Mouse (Mus musculus) myocyte (in vitro differentiated cells): Measurements from ENCODE around the gene Eaf2. TPM values are rescaled to one million over a fixed set of nuclear protein-coding genes. Genes with fewer than 3 reads are reported as not detected.

Experiments
- H3K27me3 ChIP-seq: one replicate; pipeline ENCODE4 v1.6.1; 2011; ENCODE audit not compliant: control insufficient read depth, insufficient read depth, insufficient read length
- H3K36me3 ChIP-seq: one replicate; pipeline ENCODE4 v1.6.1; 2011; ENCODE audit not compliant: control insufficient read depth, insufficient read depth
- H3K4me2 ChIP-seq: one replicate; pipeline ENCODE4 v1.6.1; 2011; ENCODE audit warnings: low read depth, control low read depth
- H3K4me3 ChIP-seq: one replicate; pipeline ENCODE4 v1.5.1; 2011; ENCODE audit warnings: mild to moderate bottlenecking, control low read depth, moderate library complexity
- H3K79me2 ChIP-seq: one replicate; pipeline ENCODE4 v1.6.1; 2011; ENCODE audit not compliant: control insufficient read depth, insufficient read depth
- H3ac ChIP-seq: one replicate; pipeline ENCODE4 v1.6.1; 2011; ENCODE audit not compliant: control insufficient read depth, insufficient read length
- CEBPB ChIP-seq: IDR thresholded peaks from 2 replicates; pipeline ENCODE4 v1.6.1; 2011; ENCODE audit warnings: mild to moderate bottlenecking, moderate library complexity; ENCODE audit not compliant: poor library complexity, insufficient read depth, severe bottlenecking
- E2F4 ChIP-seq: IDR thresholded peaks from one replicate; pipeline ENCODE4 v1.6.1; 2011; ENCODE audit warnings: mild to moderate bottlenecking, control low read depth, moderate library complexity; ENCODE audit not compliant: insufficient read depth
- MAX ChIP-seq: IDR thresholded peaks from one replicate; pipeline ENCODE4 v1.6.1; 2011; ENCODE audit warnings: low read depth, mild to moderate bottlenecking, control low read depth
- MYOD1 ChIP-seq, 3 experiments: IDR thresholded peaks; one replicate each; pipeline ENCODE4 v1.6.1; 2011; ENCODE audit warnings: control low read depth in 2 of 3, low read depth in 2 of 3, mild to moderate bottlenecking in 2 of 3, moderate library complexity in 1 of 3; ENCODE audit not compliant: insufficient read length in 2 of 3, control insufficient read depth in 1 of 3
- MYOG ChIP-seq, 3 experiments: IDR thresholded peaks; one replicate each; pipeline ENCODE4 v1.6.1; 2011; ENCODE audit warnings: control low read depth in 2 of 3, low read depth in 2 of 3, mild to moderate bottlenecking in 2 of 3; ENCODE audit not compliant: insufficient read length in 2 of 3, control insufficient read depth in 1 of 3, insufficient read depth in 1 of 3
- POLR2A ChIP-seq: IDR thresholded peaks from one replicate; pipeline ENCODE4 v1.6.1; 2011; ENCODE audit warnings: low read depth, mild to moderate bottlenecking, control low read depth, moderate library complexity; ENCODE audit not compliant: insufficient read length
- POLR2AphosphoS2 ChIP-seq: IDR thresholded peaks from one replicate; pipeline ENCODE4 v1.6.1; 2011; ENCODE audit warnings: low read depth, control low read depth; ENCODE audit not compliant: insufficient read length
- REST ChIP-seq: IDR thresholded peaks from one replicate; pipeline ENCODE4 v1.6.1; 2011; ENCODE audit warnings: mild to moderate bottlenecking, control low read depth, moderate library complexity; ENCODE audit not compliant: insufficient read depth, insufficient read length
- SRF ChIP-seq: IDR thresholded peaks from one replicate; pipeline ENCODE4 v1.6.1; 2011; ENCODE audit warnings: low read depth; ENCODE audit not compliant: control insufficient read depth, insufficient read length
- TCF12 ChIP-seq: IDR thresholded peaks from one replicate; pipeline ENCODE4 v1.6.1; 2011; ENCODE audit warnings: mild to moderate bottlenecking, control low read depth; ENCODE audit not compliant: poor library complexity, insufficient read depth, severe bottlenecking
- TCF3 ChIP-seq: IDR thresholded peaks from one replicate; pipeline ENCODE4 v1.6.1; 2011; ENCODE audit warnings: low read depth, control low read depth; ENCODE audit not compliant: insufficient read length
- USF1 ChIP-seq: IDR thresholded peaks from one replicate; pipeline ENCODE4 v1.6.1; 2011; ENCODE audit warnings: low read depth, mild to moderate bottlenecking, control low read depth, moderate library complexity
- polyA plus RNA-seq: library from polyadenylated mRNA; unstranded; fragments of >200 nt; fragmentation: generic; extraction: Trizol; gene quantifications from one replicate; pipeline ENCODE4 v1.2.1, GENCODE M21; 2012; ENCODE audit warnings: missing spikeins

Gene Eaf2
- polyA plus RNA-seq, 1 experiment: 0.90 TPM

DNA sequence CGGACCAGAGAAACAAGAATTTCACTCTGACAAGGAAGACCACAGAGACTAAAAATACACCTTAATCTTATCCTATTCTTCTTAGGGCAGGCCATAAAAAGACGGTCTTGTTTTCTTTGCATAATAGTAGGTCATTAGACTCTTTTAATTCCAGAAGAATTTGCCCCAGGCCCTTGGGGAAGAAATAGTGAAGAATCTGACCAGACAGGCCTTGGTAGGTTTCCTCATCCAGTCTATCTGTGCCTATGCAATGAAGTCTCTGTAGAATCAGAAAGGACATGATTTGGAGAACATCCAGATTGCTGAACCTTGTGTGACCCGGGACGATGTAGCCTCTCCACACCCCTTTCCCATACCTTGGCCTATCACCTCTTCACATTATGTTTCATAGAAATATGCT is 84.6 kb downstream of the Eaf2 start:
- no peak overlapping the region for H3ac ChIP-seq
- no peaks in the 10 kb centered on the region for H3K79me2 ChIP-seq
- H3K27me3 ChIP-seq: no peaks in the 10 kb centered on the region
- no peak overlapping the region for H3K4me3 ChIP-seq
- H3K4me2 ChIP-seq: no peak overlapping the region
- TF ChIP-seq TCF3: no peak
- no peak for TF ChIP-seq MAX
- no peak for TF ChIP-seq USF1
- TF ChIP-seq MYOG (IDR thresholded peaks at IDR 0.05; ENCODE audit: control insufficient read depth in 1 of 3, insufficient read depth in 1 of 3, insufficient read length in 2 of 3, low read depth in 2 of 3): no peak
- no peak for TF ChIP-seq CEBPB
- no peak for TF ChIP-seq TCF12
- TF ChIP-seq REST: no peak
- TF ChIP-seq SRF: no peak
- no peak for TF ChIP-seq POLR2AphosphoS2
- TF ChIP-seq E2F4: no peak
- TF ChIP-seq MYOD1 (IDR thresholded peaks at IDR 0.05; ENCODE audit: control insufficient read depth in 1 of 3, insufficient read length in 2 of 3, low read depth in 2 of 3): no peak
- H3K36me3 ChIP-seq: no peaks in the 10 kb centered on the region

DNA sequence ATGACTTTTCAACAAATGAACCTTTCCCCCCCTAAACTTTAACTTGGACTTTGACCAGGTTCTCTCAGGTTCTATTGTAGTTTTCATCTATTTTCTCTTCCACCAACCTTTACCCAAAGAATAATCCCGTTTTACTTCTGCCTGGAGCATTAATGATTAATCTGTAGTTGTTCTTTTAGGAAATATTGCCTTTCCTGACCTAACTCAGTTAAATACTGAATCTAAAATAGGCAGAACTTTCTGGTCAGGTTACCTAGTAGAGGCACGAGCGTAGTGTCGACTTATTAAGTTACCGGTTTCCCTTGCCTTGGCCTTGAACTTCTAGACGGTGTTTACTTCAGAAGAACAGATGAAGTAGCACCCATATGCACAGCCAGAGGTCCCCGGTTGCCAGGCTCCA is 88.3 kb downstream of the Eaf2 start:
- H3K27me3 ChIP-seq: no peaks in the 10 kb centered on the region
- no peaks in the 10 kb centered on the region for H3K79me2 ChIP-seq
- H3K4me3 ChIP-seq: no peak overlapping the region

DNA sequence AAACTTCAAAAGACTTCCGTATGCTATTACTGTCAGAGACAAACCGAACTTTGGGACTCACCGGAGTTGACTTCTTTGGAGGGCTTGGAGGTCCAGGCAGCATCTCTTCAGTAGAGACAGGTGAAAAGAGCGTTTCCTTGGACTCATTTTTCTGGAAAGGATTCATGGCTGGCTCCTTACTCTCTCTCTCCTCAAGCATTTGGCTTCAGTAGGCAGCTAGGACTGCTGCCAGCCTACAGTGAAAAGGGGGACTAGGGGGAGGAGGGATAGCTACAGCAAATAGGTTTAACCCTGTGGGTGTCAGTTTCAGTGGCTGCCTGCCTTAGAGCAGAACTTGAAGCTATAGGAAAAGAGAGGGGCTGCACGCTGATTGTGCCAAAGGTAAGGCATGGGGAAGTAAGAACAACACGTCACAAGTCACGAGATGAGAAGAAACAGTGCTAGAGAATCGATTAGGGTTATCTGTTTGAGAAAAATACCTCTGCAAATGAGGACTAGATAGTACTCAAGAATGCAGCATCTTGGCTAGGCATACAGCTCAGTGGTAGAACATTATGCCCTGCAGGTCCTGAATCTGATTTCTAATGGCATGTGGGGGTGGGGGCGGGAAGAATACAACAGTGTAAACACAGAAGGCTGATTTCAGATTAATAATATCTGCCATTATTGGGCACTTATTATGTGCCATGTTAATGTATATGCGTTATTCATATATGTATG is 90.0 kb downstream of the Eaf2 start, which contains the start of gene Slc15a2:
Gene Slc15a2, minus strand, starts transcription at position 369 of the 720 bp plus-strand sequence.
- no peak within 1 kb of the TSS for H3K4me2 ChIP-seq
- H3K4me3 ChIP-seq: no peak within 1 kb of the TSS
- no peaks in the 10 kb centered on the region for H3K27me3 ChIP-seq
- H3ac ChIP-seq: no peak within 1 kb of the TSS
- H3K36me3 ChIP-seq: no peaks in the 10 kb centered on the region
- TF ChIP-seq TCF12 (no peak), CEBPB (no peak), SRF (no peak)
- no peaks in the 10 kb centered on the region for H3K79me2 ChIP-seq

More for the DNA sequence above, 88.3 kb downstream of the Eaf2 start:
- Histone ChIP-seq H3ac (no peak overlapping the region), H3K36me3 (no peaks in the 10 kb centered on the region), H3K4me2 (no peak overlapping the region)
- TF ChIP-seq SRF: no peak
- TF ChIP-seq E2F4: no peak
- no peak for TF ChIP-seq MYOG (IDR thresholded peaks at IDR 0.05; ENCODE audit: control insufficient read depth in 1 of 3, insufficient read depth in 1 of 3, insufficient read length in 2 of 3, low read depth in 2 of 3)
- no peak for TF ChIP-seq TCF12
- no peak for TF ChIP-seq POLR2AphosphoS2
- TF ChIP-seq USF1: no peak
- no peak for TF ChIP-seq TCF3
- TF ChIP-seq CEBPB: no peak
- no peak for TF ChIP-seq MAX
- TF ChIP-seq REST: no peak
- no peak for TF ChIP-seq MYOD1 (IDR thresholded peaks at IDR 0.05; ENCODE audit: control insufficient read depth in 1 of 3, insufficient read length in 2 of 3, low read depth in 2 of 3)
- TF ChIP-seq POLR2A: no peak

DNA sequence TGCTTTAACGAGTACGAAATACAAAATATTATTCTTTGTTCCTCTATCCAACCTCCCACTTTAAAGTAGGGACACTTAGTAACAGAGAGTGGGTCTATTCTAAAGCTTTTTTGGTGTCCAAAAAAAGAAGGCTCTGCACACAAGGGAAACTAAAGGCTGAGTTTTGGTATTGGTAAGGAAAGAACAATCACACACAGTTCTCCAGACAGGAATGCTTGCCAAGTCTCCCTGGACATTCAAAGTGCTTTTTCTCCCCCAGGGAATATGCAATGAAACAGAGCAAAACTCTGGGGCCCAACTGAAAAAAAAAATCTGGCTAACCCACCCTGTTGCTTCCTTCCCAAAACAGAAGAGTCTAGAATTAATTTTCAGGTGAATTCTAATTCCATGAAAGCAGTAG is 90.7 kb downstream of the Eaf2 start:
- TF ChIP-seq USF1 (no peak), E2F4 (no peak), SRF (no peak), CEBPB (no peak), POLR2A (no peak), MAX (no peak), POLR2AphosphoS2 (no peak), REST (no peak), TCF12 (no peak), TCF3 (no peak), MYOD1 (IDR thresholded peaks at IDR 0.05; ENCODE audit: control insufficient read depth in 1 of 3, insufficient read length in 2 of 3, low read depth in 2 of 3) (no peak), MYOG (IDR thresholded peaks at IDR 0.05; ENCODE audit: control insufficient read depth in 1 of 3, insufficient read depth in 1 of 3, insufficient read length in 2 of 3, low read depth in 2 of 3) (no peak)
- Histone ChIP-seq H3K4me2 (no peak overlapping the region), H3K4me3 (no peak overlapping the region)

DNA sequence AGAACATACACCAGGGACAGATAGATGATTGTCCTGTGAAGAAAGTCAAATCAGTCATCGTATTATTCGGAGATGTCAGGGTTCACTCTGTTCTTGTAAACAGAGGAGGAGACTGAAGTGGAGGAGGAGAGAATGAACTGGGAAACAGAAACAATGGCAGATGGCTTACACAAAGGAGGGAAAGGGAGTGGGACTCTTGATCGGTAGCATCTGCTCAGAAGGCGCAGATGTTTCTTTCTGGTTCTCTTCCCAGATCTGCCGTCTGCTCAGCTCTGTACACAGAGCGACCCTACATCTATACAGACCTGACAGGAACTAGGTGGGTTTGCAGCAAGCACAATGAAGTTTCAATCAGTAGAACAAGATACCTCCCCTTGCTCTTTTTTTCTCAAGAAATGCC is 99.1 kb downstream of the Eaf2 start:
- Histone ChIP-seq H3K4me2 (no peak overlapping the region), H3K4me3 (no peak overlapping the region), H3K79me2 (no peaks in the 10 kb centered on the region), H3K36me3 (no peaks in the 10 kb centered on the region), H3ac (no peak overlapping the region), H3K27me3 (no peaks in the 10 kb centered on the region)
- no peak for TF ChIP-seq USF1
- no peak for TF ChIP-seq TCF3
- no peak for TF ChIP-seq SRF
- no peak for TF ChIP-seq CEBPB
- no peak for TF ChIP-seq POLR2A
- TF ChIP-seq E2F4: no peak
- no peak for TF ChIP-seq REST
- TF ChIP-seq MYOD1 (IDR thresholded peaks at IDR 0.05; ENCODE audit: control insufficient read depth in 1 of 3, insufficient read length in 2 of 3, low read depth in 2 of 3): no peak
- TF ChIP-seq MYOG (IDR thresholded peaks at IDR 0.05; ENCODE audit: control insufficient read depth in 1 of 3, insufficient read depth in 1 of 3, insufficient read length in 2 of 3, low read depth in 2 of 3): no peak
- TF ChIP-seq MAX: no peak
- no peak for TF ChIP-seq POLR2AphosphoS2

More for the DNA sequence above, 90.7 kb downstream of the Eaf2 start:
- Histone ChIP-seq H3K79me2 (no peaks in the 10 kb centered on the region), H3K27me3 (no peaks in the 10 kb centered on the region), H3ac (no peak overlapping the region), H3K36me3 (no peaks in the 10 kb centered on the region)
